11 mouse cellular contexts compared by ENCODE assay signal in genomic region chr8:47431263-47431662, GRCm38 (mm10). TPM values are rescaled to one million over a fixed set of nuclear protein-coding genes. Genes with fewer than 3 reads are reported as not detected.
DNase-seq lines count a peak whose midpoint lies in the region; ATAC-seq and TF ChIP-seq lines count a peak whose summit lies in the region.
"Had no signal": no experiment of that assay in that cellular context is flagged by ENCODE, and none has a peak within 500 bp of the region (broad histone marks: within the 10 kb centered on the region; RNA-seq: fewer than 3 reads in every experiment).

No protein-coding gene starts in this region.

- peak; percentile 17 to 30 for DNase-seq in left cerebral cortex, adult 2 months (ENCODE audit: extremely low spot score in 1 of 2, low spot score in 2 of 2)
- no peak for DNase-seq in left cerebral cortex, adult 11 months (ENCODE audit: low spot score)
- DNase-seq in brain, embryonic 18.5 days (ENCODE audit: low read depth, low spot score), result peak; percentile 46
- peak; percentile 24 to 25 for DNase-seq in frontal cortex, postnatal 36 days (ENCODE audit: low spot score in 2 of 2)
- no peak for DNase-seq in embryonic facial prominence, embryonic 10.5 days (ENCODE audit: low spot score)
- DNase-seq in kidney, adult 8-10 months, result no peak
- DNase-seq: gastrocnemius, postnatal 10 days had no signal

- no peaks in the 10 kb centered on the region for H3K27me3 ChIP-seq in midbrain, embryonic 16.5 days (ENCODE audit: control insufficient read depth, insufficient read depth, low read depth, low read length)
- no peaks in the 10 kb centered on the region for H3K27me3 ChIP-seq in embryonic facial prominence, embryonic 10.5 days (replicated peaks; ENCODE audit: low read depth, poor library complexity, severe bottlenecking)
- H3K27me3 ChIP-seq: liver, embryonic 15.5 days had no signal

- no peak overlapping the region for H3K4me3 ChIP-seq in left cerebral cortex, adult 2 months
- no peak overlapping the region for H3K4me3 ChIP-seq in midbrain, embryonic 16.5 days (ENCODE audit: low read depth, low read length)
- H3K4me3 ChIP-seq in embryonic facial prominence, embryonic 10.5 days, result no peak overlapping the region
- H3K4me3 ChIP-seq: liver, embryonic 15.5 days had no signal

- intact Hi-C loops in left cerebral cortex, adult 2 months (cut with DNase I), result no loop called here

- H3K27ac ChIP-seq in left cerebral cortex, adult 2 months, result no peak overlapping the region
- no peak overlapping the region for H3K27ac ChIP-seq in midbrain, embryonic 16.5 days (ENCODE audit: low read length)
- H3K27ac ChIP-seq in embryonic facial prominence, embryonic 10.5 days (replicated peaks), result no peak overlapping the region
- H3K27ac ChIP-seq: kidney, postnatal 0 days; liver, embryonic 15.5 days had no signal

- TF ChIP-seq CTCF in left cerebral cortex, adult 2 months (IDR thresholded peaks at IDR 0.05), result no peak

- no peaks in the 10 kb centered on the region for H3K4me1 ChIP-seq in midbrain, embryonic 16.5 days (ENCODE audit: control insufficient read depth, insufficient read depth, low read length)
- 0 out of 2 replicates have a peak, but pooled peaks cover 3% of the 10 kb centered on the region for H3K4me1 ChIP-seq in embryonic facial prominence, embryonic 10.5 days
- H3K4me1 ChIP-seq: liver, embryonic 15.5 days had no signal

- H3K4me2 ChIP-seq in midbrain, embryonic 16.5 days (ENCODE audit: low read length), result no peak overlapping the region
- H3K4me2 ChIP-seq: liver, embryonic 15.5 days had no signal

- ATAC-seq in midbrain, embryonic 16.5 days, result peak; percentile 76
- no peak for ATAC-seq in erythroblast, adult 5-6 weeks (replicated peaks; ENCODE audit: low FRiP score, poor library complexity, severe bottlenecking)

- 70% methylated on average over 4 of the region's 4 CpGs for WGBS in midbrain, embryonic 16.5 days
- 71% methylated on average over 4 of the region's 4 CpGs for WGBS in embryonic facial prominence, embryonic 10.5 days

- H3K36me3 ChIP-seq in midbrain, embryonic 16.5 days (ENCODE audit: control insufficient read depth, insufficient read depth, low read length), result no peaks in the 10 kb centered on the region
- H3K36me3 ChIP-seq in embryonic facial prominence, embryonic 10.5 days (replicated peaks), result no peaks in the 10 kb centered on the region
- H3K36me3 ChIP-seq: liver, embryonic 15.5 days had no signal

- H3K9ac ChIP-seq in midbrain, embryonic 16.5 days (ENCODE audit: low read depth, low read length), result no peak overlapping the region
- H3K9ac ChIP-seq: liver, embryonic 15.5 days had no signal

- H3K9me3 ChIP-seq in midbrain, embryonic 16.5 days (replicated peaks; ENCODE audit: control insufficient read depth, low read length, poor library complexity, severe bottlenecking), result no peaks in the 10 kb centered on the region
- H3K9me3 ChIP-seq in embryonic facial prominence, embryonic 10.5 days, result no peaks in the 10 kb centered on the region
- H3K9me3 ChIP-seq: liver, embryonic 15.5 days had no signal

RNA-seq across cellular contexts. Expression of gene Stox2, which starts 14.9 kb away (rescaled TPM):
- 10 to 100 TPM; 81.5 to 92.1 TPM for total RNA-seq in left cerebral cortex, adult 2 months (2021)
- polyA plus RNA-seq in midbrain, embryonic 16.5 days (2015; fragmentation: Nextera tagmentation; extraction: Ambion mirVana), result 37.8 and 38.0 TPM in 2 replicates
- not detected in 2 replicates for total RNA-seq in erythroblast, adult 5-6 weeks (2015; ENCODE audit: low replicate concordance)
- total RNA-seq in erythroblast, adult 5-6 weeks (2017; ENCODE audit: low replicate concordance), result 0.14 and 0.26 TPM in 2 replicates
- 16.8 and 19.5 TPM in 2 replicates for polyA plus RNA-seq in embryonic facial prominence, embryonic 10.5 days (2016; fragmentation: Nextera tagmentation; extraction: Ambion mirVana)

Comparison
In these comparisons a context has a peak if more than half of its experiments do, and no peak if none do; other contexts are left out.
1. DNase-seq: peak in left cerebral cortex, adult 2 months (2 of 2), brain, embryonic 18.5 days (single experiment) and frontal cortex, postnatal 36 days (2 of 2); none in left cerebral cortex, adult 11 months (single experiment), embryonic facial prominence, embryonic 10.5 days (single experiment) and kidney, adult 8-10 months (0 of 2).
2. RNA of gene Stox2, which starts 14.9 kb away (total RNA-seq): 81.5 to 92.1 TPM in left cerebral cortex, adult 2 months; 0.14 to 0.26 TPM in erythroblast, adult 5-6 weeks; every median in the first group is over 10 times any median in the second.